ENCODE assay signal across 27 mouse cellular contexts in the genomic region with DNA sequence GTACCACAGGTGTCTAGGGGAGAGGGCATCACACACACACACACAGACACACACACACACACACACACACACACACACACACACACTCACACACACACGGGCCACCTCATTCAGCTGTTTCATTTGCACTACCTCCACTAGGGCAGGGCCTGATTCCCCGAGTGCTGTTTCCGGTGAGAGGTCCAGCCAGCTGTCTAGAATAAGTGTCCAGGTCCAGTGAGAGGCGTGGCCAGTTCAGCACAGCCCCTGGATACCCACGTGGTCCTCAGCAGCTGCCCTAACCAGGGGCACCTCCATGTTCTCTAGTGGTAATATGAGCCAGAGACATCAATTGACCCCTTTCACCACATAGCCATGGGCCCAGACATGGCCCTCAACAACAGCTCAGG. TPM values are rescaled to one million over a fixed set of nuclear protein-coding genes. Genes with fewer than 3 reads are reported as not detected.
DNase-seq lines count a peak whose midpoint lies in the region; ATAC-seq and TF ChIP-seq lines count a peak whose summit lies in the region.
"Had no signal": no experiment of that assay in that cellular context is flagged by ENCODE, and none has a peak within 500 bp of the region (broad histone marks: within the 10 kb centered on the region; RNA-seq: fewer than 3 reads in every experiment).

No protein-coding gene starts in this region.

- peak; percentile 69 for DNase-seq in heart, embryonic 10.5 days (ENCODE audit: low spot score)
- DNase-seq in heart, adult 18-20 months = no peak
- DNase-seq in kidney, postnatal 25 days = no peak
- DNase-seq in CH12.LX (ENCODE audit: extremely low read depth) = no peak
- DNase-seq: adrenal gland, adult 2 months; adrenal gland, postnatal 36 days; cerebellum, adult 18-20 months; cerebellum, postnatal 10 days; gastrocnemius, adult 2 months; gastrocnemius, postnatal 36 days; heart, postnatal 36 days; kidney, adult 11 months; kidney, postnatal 4 days; layer of hippocampus, postnatal 36 days; left cerebral cortex, postnatal 4 days; liver, embryonic 13.5 days; lung, adult 2 months; lung, postnatal 10 days; thymus, postnatal 14 days had no signal

- H3K27me3 ChIP-seq in heart, embryonic 10.5 days (ENCODE audit: insufficient read depth, poor library complexity, severe bottlenecking) = no peaks in the 10 kb centered on the region
- H3K27me3 ChIP-seq in kidney, embryonic 16.5 days (ENCODE audit: insufficient read depth, low read length) = no peaks in the 10 kb centered on the region
- no peaks in the 10 kb centered on the region for H3K27me3 ChIP-seq in CH12.LX (replicated peaks)
- no peaks in the 10 kb centered on the region for H3K27me3 ChIP-seq in myocyte (ENCODE audit: control insufficient read depth, insufficient read depth, insufficient read length)
- H3K27me3 ChIP-seq: embryonic facial prominence, embryonic 15.5 days; forebrain, embryonic 15.5 days; liver, embryonic 13.5 days; stomach, embryonic 15.5 days had no signal

- TF ChIP-seq EP300 in CH12.LX (IDR thresholded peaks at IDR 0.05; ENCODE audit: low read length) = no peak

- 70% methylated on average over 5 of the region's 5 CpGs for WGBS in heart, embryonic 10.5 days
- WGBS in kidney, embryonic 16.5 days = 65% methylated on average over 5 of the region's 5 CpGs

- no peak overlapping the region for H3K4me3 ChIP-seq in heart, embryonic 10.5 days
- no peak overlapping the region for H3K4me3 ChIP-seq in kidney, embryonic 16.5 days (ENCODE audit: low read length)
- H3K4me3 ChIP-seq in CH12.LX (replicated peaks in 1 of 3; ENCODE audit: low read depth in 2 of 3, low read length in 2 of 3, poor library complexity in 1 of 3) = peak overlapping the region in 1 of 3 experiments; percentile 37
- no peak overlapping the region for H3K4me3 ChIP-seq in myocyte
- H3K4me3 ChIP-seq: embryonic facial prominence, embryonic 15.5 days; forebrain, embryonic 15.5 days; gastrocnemius, adult 2 months; liver, embryonic 13.5 days; stomach, embryonic 15.5 days had no signal

- H3ac ChIP-seq in myocyte (ENCODE audit: control insufficient read depth, insufficient read length) = no peak overlapping the region

- no peak for TF ChIP-seq RAD21 in CH12.LX (IDR thresholded peaks at IDR 0.05; ENCODE audit: low read depth, low read length)

- peaks cover 7% of the 10 kb centered on the region; the same call in 1 of the 2 replicates for H3K4me1 ChIP-seq in heart, embryonic 10.5 days
- no peaks in the 10 kb centered on the region for H3K4me1 ChIP-seq in kidney, embryonic 16.5 days (ENCODE audit: insufficient read depth, low read length)
- H3K4me1 ChIP-seq in CH12.LX (ENCODE audit: control insufficient read depth in 1 of 2, insufficient read depth in 2 of 2) = peaks cover 11 to 16% of the 10 kb centered on the region in 2 experiments
- H3K4me1 ChIP-seq: embryonic facial prominence, embryonic 15.5 days; forebrain, embryonic 15.5 days; liver, embryonic 13.5 days; stomach, embryonic 15.5 days had no signal

- H3K9ac ChIP-seq in kidney, embryonic 16.5 days (replicated peaks; ENCODE audit: low read length) = no peak overlapping the region
- no peak overlapping the region for H3K9ac ChIP-seq in CH12.LX (ENCODE audit: insufficient read depth, low read depth)
- H3K9ac ChIP-seq: embryonic facial prominence, embryonic 15.5 days; forebrain, embryonic 15.5 days; hindbrain, embryonic 14.5 days; liver, embryonic 13.5 days; stomach, embryonic 15.5 days had no signal

- no peaks in the 10 kb centered on the region for H3K9me3 ChIP-seq in heart, embryonic 10.5 days
- H3K9me3 ChIP-seq in kidney, embryonic 16.5 days (ENCODE audit: low read length) = no peaks in the 10 kb centered on the region
- H3K9me3 ChIP-seq in CH12.LX (replicated peaks; ENCODE audit: low read length) = no peaks in the 10 kb centered on the region
- H3K9me3 ChIP-seq: embryonic facial prominence, embryonic 15.5 days; forebrain, embryonic 15.5 days; liver, embryonic 13.5 days; stomach, embryonic 15.5 days had no signal

- in situ Hi-C loops in CH12.LX (cut with MboI; ENCODE audit: low pct_ligation_motif_present, low pct_unique_long_range_greater_than_20kb, low sequenced_read_pairs) = loop anchor here (25.0 kb wide), 1 partner anchor 217 kb away; no protein-coding TSS in a partner anchor

- ATAC-seq in kidney, embryonic 16.5 days (ENCODE audit: low FRiP score, low TSS enrichment) = peak; percentile 39; the same call in 1 of the 2 replicates
- no peak for ATAC-seq in megakaryocyte, adult 5-6 weeks (ENCODE audit: poor library complexity, severe bottlenecking)
- ATAC-seq: forebrain, embryonic 15.5 days had no signal

- H3K27ac ChIP-seq in heart, embryonic 10.5 days = no peak overlapping the region
- H3K27ac ChIP-seq in kidney, embryonic 16.5 days (ENCODE audit: low read length) = no peak overlapping the region
- no peak overlapping the region for H3K27ac ChIP-seq in CH12.LX (ENCODE audit: insufficient read depth, low read depth)
- H3K27ac ChIP-seq: embryonic facial prominence, embryonic 15.5 days; forebrain, embryonic 15.5 days; gastrocnemius, adult 2 months; hindbrain, embryonic 14.5 days; liver, embryonic 13.5 days; macrophage; stomach, embryonic 15.5 days had no signal

- no peak for TF ChIP-seq CTCF in CH12.LX (conservative IDR thresholded peaks at IDR 0.05 in 1 of 2, IDR thresholded peaks at IDR 0.05 in 1 of 2; ENCODE audit: low read depth in 2 of 2, low read length in 2 of 2)

- no peak overlapping the region for H3K4me2 ChIP-seq in kidney, embryonic 16.5 days (replicated peaks; ENCODE audit: low read depth, low read length)
- H3K4me2 ChIP-seq in CH12.LX (ENCODE audit: insufficient read depth, low read depth, poor library complexity, severe bottlenecking) (peak overlapping the region; percentile 13; the same call in 1 of the 2 replicates), myocyte (ENCODE audit: low read depth) (no peak overlapping the region)
- H3K4me2 ChIP-seq: embryonic facial prominence, embryonic 15.5 days; forebrain, embryonic 15.5 days; hindbrain, embryonic 14.5 days; liver, embryonic 13.5 days; stomach, embryonic 15.5 days had no signal

- dilution Hi-C loops in CH12.LX (cut with MboI; ENCODE audit: extremely low pct_ligation_motif_present, extremely low pct_unique_long_range_greater_than_20kb, low sequenced_read_pairs) = no loop called here

- H3K36me3 ChIP-seq in heart, embryonic 10.5 days = no peaks in the 10 kb centered on the region
- H3K36me3 ChIP-seq in kidney, embryonic 16.5 days (ENCODE audit: insufficient read depth, low read length) = no peaks in the 10 kb centered on the region
- H3K36me3 ChIP-seq in CH12.LX (replicated peaks in 1 of 2; ENCODE audit: control insufficient read depth in 1 of 2, insufficient read depth in 1 of 2, low read length in 1 of 2) = no peaks in the 10 kb centered on the region
- no peaks in the 10 kb centered on the region for H3K36me3 ChIP-seq in myocyte (ENCODE audit: control insufficient read depth, insufficient read depth)
- H3K36me3 ChIP-seq: embryonic facial prominence, embryonic 15.5 days; forebrain, embryonic 15.5 days; liver, embryonic 13.5 days; stomach, embryonic 15.5 days had no signal

- TF ChIP-seq POLR2A in CH12.LX (IDR thresholded peaks at IDR 0.05; ENCODE audit: low read depth, low read length) = no peak
- no peak for TF ChIP-seq POLR2A in myocyte (IDR thresholded peaks at IDR 0.05; ENCODE audit: insufficient read length, low read depth)

- H3K79me2 ChIP-seq in CH12.LX (replicated peaks; ENCODE audit: control insufficient read depth, extremely low read depth, insufficient read depth, poor library complexity, severe bottlenecking) = no peaks in the 10 kb centered on the region
- H3K79me2 ChIP-seq in myocyte (ENCODE audit: control insufficient read depth, insufficient read depth) = no peaks in the 10 kb centered on the region

TF ChIP-seq in CH12.LX, 34 proteins besides CTCF, POLR2A, EP300 and RAD21:
- TF ChIP-seq ZMIZ1 (IDR thresholded peaks at IDR 0.05; ENCODE audit: low read depth, low read length) = peak; percentile 1; the same call in 1 of the 2 replicates
- peak; percentile 22; the same call in 1 of the 2 replicates for TF ChIP-seq MXI1 (IDR thresholded peaks at IDR 0.05; ENCODE audit: low read depth, low read length)
- no peak for TF ChIP-seq POLR2AphosphoS2 (IDR thresholded peaks at IDR 0.05; ENCODE audit: low read depth, low read length)

TF ChIP-seq in myocyte, 11 proteins besides CTCF, POLR2A, EP300 and RAD21:
- TF ChIP-seq POLR2AphosphoS2 (IDR thresholded peaks at IDR 0.05; ENCODE audit: insufficient read length, low read depth) (no peak), MYOG (IDR thresholded peaks at IDR 0.05; ENCODE audit: control insufficient read depth in 1 of 3, insufficient read depth in 1 of 3, insufficient read length in 2 of 3, low read depth in 2 of 3) (peak in 2 of 3 experiments; percentile 55 to 60), SRF (IDR thresholded peaks at IDR 0.05; ENCODE audit: control insufficient read depth, insufficient read length, low read depth) (no peak), MYOD1 (IDR thresholded peaks at IDR 0.05; ENCODE audit: control insufficient read depth in 1 of 3, insufficient read length in 2 of 3, low read depth in 2 of 3) (peak in 2 of 3 experiments; percentile 16 to 41)
TF ChIP-seq in myocyte: peak in this region for 2.

RNA-seq across cellular contexts. Expression of gene Utrn, which starts 35.0 kb away (rescaled TPM):
- 65.2 and 68.5 TPM in 2 replicates for polyA plus RNA-seq in heart, embryonic 10.5 days (2016; fragmentation: Nextera tagmentation; extraction: Ambion mirVana)
- 10 to 100 TPM; 66.8 to 67.5 TPM for total RNA-seq in heart, adult 18-20 months (2021)
- 76.0 and 88.1 TPM in 2 replicates for polyA plus RNA-seq in kidney, embryonic 16.5 days (2015; fragmentation: Nextera tagmentation; extraction: Ambion mirVana)
- 0.42 and 1.1 TPM in 2 replicates for total RNA-seq in CH12.LX (2012; rRNA removed)
- total RNA-seq in CH12.LX (2014; rRNA removed) = 0.46 and 0.67 TPM in 2 replicates
- 0.30 and 0.31 TPM in 2 replicates for polyA plus RNA-seq in CH12.LX (2012; ENCODE audit: insufficient read length, low read depth)
- 13.9 TPM for polyA plus RNA-seq in myocyte (2012; fragmentation: generic; extraction: Trizol)
- 50.0 and 52.5 TPM in 2 replicates for total RNA-seq in megakaryocyte, adult 5-6 weeks (2015)
- total RNA-seq in megakaryocyte, adult 5-6 weeks (2017) = 36.1 and 42.4 TPM in 2 replicates

RNA-seq across cellular contexts. Expression of gene Stx11, which starts 60.0 kb away (rescaled TPM):
- polyA plus RNA-seq in heart, embryonic 10.5 days (2016; fragmentation: Nextera tagmentation; extraction: Ambion mirVana) = 5.3 and 6.0 TPM in 2 replicates
- 1 to 10 TPM; 2.2 to 2.4 TPM for total RNA-seq in heart, adult 18-20 months (2021)
- polyA plus RNA-seq in kidney, embryonic 16.5 days (2015; fragmentation: Nextera tagmentation; extraction: Ambion mirVana) = 2.3 and 2.4 TPM in 2 replicates
- total RNA-seq in CH12.LX (2012; rRNA removed) (33.7 and 49.8 TPM in 2 replicates), CH12.LX (2014; rRNA removed) (42.3 and 47.7 TPM in 2 replicates)
- polyA plus RNA-seq in CH12.LX (2012; ENCODE audit: insufficient read length, low read depth) (22.2 and 23.4 TPM in 2 replicates), myocyte (2012; fragmentation: generic; extraction: Trizol) (6.9 TPM)
- total RNA-seq in megakaryocyte, adult 5-6 weeks (2015) = 41.9 and 44.6 TPM in 2 replicates
- total RNA-seq in megakaryocyte, adult 5-6 weeks (2017) = 36.0 and 46.8 TPM in 2 replicates

Comparison
In these comparisons a context has a peak if more than half of its experiments do, and no peak if none do; other contexts are left out.
1. RNA of gene Utrn, which starts 35.0 kb away (polyA plus RNA-seq): 76.0 to 88.1 TPM in kidney, embryonic 16.5 days, 65.2 to 68.5 TPM in heart, embryonic 10.5 days and 13.9 TPM in myocyte (single experiment); 0.30 to 0.31 TPM in CH12.LX; every median in the first group is over 10 times any median in the second.